Mouse (Mus musculus) hindbrain, embryonic 14.5 days (tissue): ENCODE measurements at regions not wholly inside any gene's neighbourhood (a gene's known extent, or its start where the extent isn't known, plus 50 kb on each side); places are given as distances from the start of the nearest gene placed in this dataset.
A peak's percentile ranks its signal among the peaks of the same experiment; 100 is the strongest.

Experiments used
- ATAC-seq: fragments of 200-750 bp; cut with Nextera tagmentation; 2 replicates; pipeline ENCODE4 v1.8.0; 2017; ENCODE audit warnings: moderate number of reproducible peaks, mild to moderate bottlenecking, moderate TSS enrichment, moderate library complexity; ENCODE audit not compliant: low FRiP score
- DNase-seq: peaks from one replicate; pipeline ENCODE4 v3.0.0-alpha.2; 2015; ENCODE audit warnings: low spot score
- H3K27ac ChIP-seq: fragments of 300-500 bp; sonication (generic); 2 replicates; pipeline ENCODE4 v1.5.1; 2014; ENCODE audit warnings: mild to moderate bottlenecking, moderate library complexity
- H3K27me3 ChIP-seq: fragments of 300-500 bp; sonication (generic); 2 replicates; pipeline ENCODE4 v1.6.1; 2014; ENCODE audit warnings: mild to moderate bottlenecking, low read length, mixed read lengths; ENCODE audit not compliant: control insufficient read depth, insufficient read depth
- H3K36me3 ChIP-seq: fragments of 300-500 bp; sonication (generic); replicated peaks from 2 replicates; pipeline ENCODE4 v1.6.1; 2014; ENCODE audit not compliant: control insufficient read depth, insufficient read depth
- H3K4me1 ChIP-seq: fragments of 300-500 bp; sonication (generic); replicated peaks from 2 replicates; pipeline ENCODE4 v1.6.1; 2014; ENCODE audit warnings: antibody characterized with exemption, low read length, mixed read lengths; ENCODE audit not compliant: control insufficient read depth, insufficient read depth
- H3K4me2 ChIP-seq: fragments of 300-500 bp; sonication (generic); replicated peaks from 2 replicates; pipeline ENCODE4 v1.6.1; 2014; ENCODE audit warnings: mild to moderate bottlenecking, moderate library complexity
- H3K4me3 ChIP-seq: fragments of 300-500 bp; sonication (generic); replicated peaks from 2 replicates; pipeline ENCODE4 v1.5.1; 2014; ENCODE audit warnings: mild to moderate bottlenecking, low read length
- H3K9ac ChIP-seq: fragments of 300-500 bp; sonication (generic); 2 replicates; pipeline ENCODE4 v1.6.1; 2014
- H3K9me3 ChIP-seq: fragments of 300-500 bp; sonication (generic); 2 replicates; pipeline ENCODE4 v1.6.1; 2016; ENCODE audit warnings: low read length; ENCODE audit not compliant: control insufficient read depth
- WGBS: fragments of 180-500 bp; shearing (Covaris S2); extraction: QIAGEN DNeasy Blood & Tissue Kit; methylation state at CpG from one replicate; pipeline ENCODE4 v1.1.7; 2014; 5-methylcytosine and 5-hydroxymethylcytosine counted together

DNA sequence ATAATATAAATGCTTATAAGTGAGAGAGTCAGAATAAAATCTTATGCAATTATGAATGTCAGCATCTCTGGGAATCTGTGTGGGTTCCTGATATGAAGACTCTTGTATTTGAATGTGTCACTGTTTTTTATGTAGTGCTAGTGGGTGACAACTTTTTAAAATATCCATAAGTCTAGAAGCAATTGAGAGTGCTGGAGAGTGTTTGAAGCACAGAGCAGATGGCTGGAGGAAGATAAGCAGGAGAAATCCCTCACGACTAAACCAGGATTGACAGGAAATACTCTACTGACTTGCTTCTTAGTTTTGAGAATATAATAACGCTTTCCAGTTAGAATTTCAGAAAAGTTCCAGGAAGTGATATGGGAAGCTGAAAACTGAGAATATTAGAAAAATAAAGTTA lies 628.4 kb upstream of the Tpm3-rs7 start:
- ATAC-seq (no peak), DNase-seq (no peak)
- H3K4me3 ChIP-seq: no peak overlapping the region
- H3K9me3 ChIP-seq: no peaks in the 10 kb centered on the region
- no peak overlapping the region for H3K9ac ChIP-seq
- H3K4me1 ChIP-seq: no peaks in the 10 kb centered on the region
- H3K4me2 ChIP-seq: no peak overlapping the region
- H3K27me3 ChIP-seq: no peaks in the 10 kb centered on the region
- no peak overlapping the region for H3K27ac ChIP-seq
- no peaks in the 10 kb centered on the region for H3K36me3 ChIP-seq
- 66% methylated on average over 2 of the region's 2 CpGs for WGBS

DNA sequence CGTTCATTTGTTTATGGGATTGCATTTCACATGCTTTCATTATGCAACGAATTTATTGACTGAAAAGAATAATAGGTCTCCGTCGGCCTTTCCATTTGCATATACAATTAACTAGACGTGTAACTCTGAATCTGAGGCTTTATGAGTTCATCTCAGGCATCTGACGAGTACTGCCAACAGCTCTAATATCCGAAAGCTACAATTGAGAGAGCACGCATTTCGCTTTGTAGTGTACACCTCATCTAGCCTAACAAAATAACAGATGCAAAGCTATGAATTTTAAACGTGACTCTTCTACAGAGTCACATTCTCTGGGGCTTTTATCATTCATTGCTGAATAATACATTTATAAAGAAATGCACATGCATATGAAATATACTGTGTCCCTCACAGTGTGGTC lies 594.9 kb upstream of the Tpm3-rs7 start:
- Histone ChIP-seq H3K27ac (no peak overlapping the region), H3K9ac (no peak overlapping the region), H3K27me3 (no peaks in the 10 kb centered on the region), H3K9me3 (no peaks in the 10 kb centered on the region), H3K4me3 (no peak overlapping the region), H3K4me1 (no peaks in the 10 kb centered on the region), H3K36me3 (no peaks in the 10 kb centered on the region), H3K4me2 (no peak overlapping the region)
- 49% methylated on average over 10 of the region's 10 CpGs for WGBS
- ATAC-seq (peak; percentile 43; the same call in 1 of the 2 replicates), DNase-seq (no peak)
